Mouse (Mus musculus) intestine, embryonic 16.5 days (tissue): ENCODE results near the gene Mrrf. TPM values are rescaled to one million over a fixed set of nuclear protein-coding genes. Genes with fewer than 3 reads are reported as not detected.
"Not testable (repeated sequence)": the region's sequence is repeated elsewhere in the genome, so short reads cannot be mapped to it uniquely, and the experiment has no call there.

Experiments used
- ATAC-seq: fragments of 200-750 bp; cut with Nextera tagmentation; 2 replicates; pipeline ENCODE4 v1.8.0; 2017; ENCODE audit warnings: moderate TSS enrichment, moderate library complexity
- H3K27ac ChIP-seq: fragments of 300-500 bp; sonication (generic); 2 replicates; pipeline ENCODE4 v1.5.1; 2014; ENCODE audit warnings: mild to moderate bottlenecking, low read length
- H3K27me3 ChIP-seq: fragments of 300-500 bp; sonication (generic); replicated peaks from 2 replicates; pipeline ENCODE4 v1.6.1; 2014; ENCODE audit warnings: low read length, control low read depth, mixed read lengths; ENCODE audit not compliant: control insufficient read depth, insufficient read depth
- H3K36me3 ChIP-seq: fragments of 300-500 bp; sonication (generic); 2 replicates; pipeline ENCODE4 v1.6.1; 2014; ENCODE audit warnings: low read length, control low read depth; ENCODE audit not compliant: control insufficient read depth, insufficient read depth
- H3K4me1 ChIP-seq: fragments of 300-500 bp; sonication (generic); 2 replicates; pipeline ENCODE4 v1.6.1; 2014; ENCODE audit warnings: low read length, control low read depth, mixed read lengths; ENCODE audit not compliant: control insufficient read depth, insufficient read depth
- H3K4me2 ChIP-seq: fragments of 300-500 bp; sonication (generic); 2 replicates; pipeline ENCODE4 v1.6.1; 2014; ENCODE audit warnings: low read depth, low read length, control low read depth
- H3K4me3 ChIP-seq: fragments of 300-500 bp; sonication (generic); 2 replicates; pipeline ENCODE4 v1.5.1; 2014; ENCODE audit warnings: mild to moderate bottlenecking, low read length
- H3K9ac ChIP-seq: fragments of 300-500 bp; sonication (generic); 2 replicates; pipeline ENCODE4 v1.6.1; 2014; ENCODE audit warnings: low read depth, low read length
- H3K9me3 ChIP-seq: fragments of 300-500 bp; sonication (generic); 2 replicates; pipeline ENCODE4 v1.6.1; 2016; ENCODE audit warnings: low read length, control low read depth; ENCODE audit not compliant: control insufficient read depth
- WGBS: fragments of 180-500 bp; shearing (Covaris S2); extraction: QIAGEN DNeasy Blood & Tissue Kit; methylation state at CpG from one replicate; pipeline ENCODE4 v1.1.7; 2014; 5-methylcytosine and 5-hydroxymethylcytosine counted together
- polyA plus RNA-seq: library from polyadenylated mRNA; unstranded; fragments of >200 nt; fragmentation: Nextera tagmentation; extraction: Ambion mirVana; gene quantifications from 2 replicates; pipeline ENCODE4 v1.2.1, GENCODE M21; 2015

Gene Mrrf
- polyA plus RNA-seq, 1 experiment from 2014 or later: 32.3 TPM

GRCm38 (mm10) chr2:36126795-36127429 is 9.3 kb upstream of the Mrrf start:
- H3K4me1 ChIP-seq: no peaks in the 10 kb centered on the region
- H3K9me3 ChIP-seq: no peaks in the 10 kb centered on the region
- no peak for ATAC-seq
- no peak overlapping the region for H3K4me2 ChIP-seq
- peaks cover 7% of the 10 kb centered on the region for H3K36me3 ChIP-seq
- H3K9ac ChIP-seq: no peak overlapping the region
- WGBS: 88% methylated on average over 9 of the region's 9 CpGs
- no peak overlapping the region for H3K4me3 ChIP-seq
- no peak overlapping the region for H3K27ac ChIP-seq
- H3K27me3 ChIP-seq: no peaks in the 10 kb centered on the region

DNA sequence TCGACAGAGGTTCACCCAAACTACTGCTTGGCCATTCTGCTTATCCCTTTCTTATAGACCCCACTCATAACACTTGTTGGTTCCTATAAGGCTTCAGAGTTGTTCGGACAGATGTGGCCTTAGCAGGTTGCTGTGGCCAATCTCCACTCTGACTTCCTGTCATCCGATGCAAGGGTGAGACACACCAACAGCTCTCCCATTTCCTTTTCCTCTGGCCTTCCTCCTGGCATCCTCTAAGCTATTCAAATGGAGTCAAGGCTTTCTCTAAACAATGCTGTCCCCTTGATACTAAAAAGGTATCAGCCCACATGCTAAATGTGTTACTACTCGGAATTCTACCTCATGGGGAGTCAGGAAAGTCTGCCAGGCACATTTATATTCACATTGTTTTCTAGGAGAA is 8.2 kb upstream of the Mrrf start:
- peaks cover 8% of the 10 kb centered on the region for H3K36me3 ChIP-seq

DNA sequence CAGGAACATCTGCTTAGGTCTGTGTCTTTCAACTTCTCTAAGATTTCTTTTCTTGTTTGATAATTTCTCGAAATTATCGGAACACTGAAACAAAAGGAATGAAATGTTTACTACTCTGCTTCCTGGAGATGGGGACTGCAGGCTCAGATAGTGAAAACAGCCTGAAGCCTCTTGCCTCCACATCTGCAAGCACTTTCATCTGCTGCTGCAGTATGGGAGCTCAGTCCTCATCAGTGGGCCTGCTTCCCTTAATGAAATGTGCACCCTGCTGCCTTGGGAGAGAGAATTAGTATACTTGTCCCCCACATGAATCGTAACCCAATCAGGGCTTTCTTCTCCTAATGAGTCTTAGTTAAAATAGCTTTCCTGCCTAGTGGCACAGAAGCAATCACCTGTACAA is 7.1 kb upstream of the Mrrf start:
- ATAC-seq: no peak
- Histone ChIP-seq H3K36me3 (peaks cover 11% of the 10 kb centered on the region), H3K4me3 (no peak overlapping the region), H3K9ac (no peak overlapping the region), H3K27me3 (no peaks in the 10 kb centered on the region), H3K4me1 (no peaks in the 10 kb centered on the region), H3K27ac (no peak overlapping the region), H3K9me3 (no peaks in the 10 kb centered on the region), H3K4me2 (no peak overlapping the region)
- 77% methylated on average over 3 of the region's 3 CpGs for WGBS

More for the DNA sequence above, 8.2 kb upstream of the Mrrf start:
- Histone ChIP-seq H3K4me1 (no peaks in the 10 kb centered on the region), H3K4me3 (no peak overlapping the region), H3K27ac (no peak overlapping the region), H3K9ac (no peak overlapping the region), H3K27me3 (no peaks in the 10 kb centered on the region), H3K4me2 (no peak overlapping the region), H3K9me3 (no peaks in the 10 kb centered on the region)
- WGBS: 65% methylated on average over 4 of the region's 4 CpGs
- ATAC-seq: no peak

DNA sequence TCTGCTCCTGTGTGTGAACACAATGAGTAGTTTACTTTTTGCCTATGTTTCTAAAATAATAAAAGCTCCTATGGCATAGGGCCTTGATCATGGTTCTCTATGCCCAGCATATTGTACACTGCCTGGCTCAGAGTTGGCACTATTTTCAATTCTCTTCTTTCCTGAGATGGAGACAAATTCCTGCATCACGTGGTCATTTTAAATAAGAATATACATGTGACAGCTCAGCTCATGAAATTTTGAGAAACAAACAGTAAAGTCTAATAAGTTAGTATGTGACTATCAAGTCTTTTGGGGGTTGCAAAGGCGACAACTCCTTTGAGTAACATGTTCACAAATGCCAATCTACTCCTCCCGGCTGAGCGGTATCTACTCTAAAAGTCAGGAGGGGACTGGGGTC is 302 bp upstream of the Mrrf start:
- no peak for ATAC-seq
- H3K27ac ChIP-seq: peak overlapping the region; percentile 92
- H3K4me1 ChIP-seq: peaks cover 11% of the 10 kb centered on the region
- peaks cover 7% of the 10 kb centered on the region for H3K36me3 ChIP-seq
- WGBS: under 1% methylated on average over 4 of the region's 4 CpGs
- no peaks in the 10 kb centered on the region for H3K9me3 ChIP-seq
- H3K4me3 ChIP-seq: peak overlapping the region; percentile 88
- H3K4me2 ChIP-seq: peak overlapping the region; percentile 78
- H3K27me3 ChIP-seq: no peaks in the 10 kb centered on the region
- H3K9ac ChIP-seq: peak overlapping the region; percentile 91

GRCm38 (mm10) chr2:36139096-36139495 is 2.9 kb downstream of the Mrrf start:
- no peak overlapping the region for H3K4me2 ChIP-seq
- ATAC-seq: no peak
- H3K4me1 ChIP-seq: peaks cover 11% of the 10 kb centered on the region
- H3K4me3 ChIP-seq: no peak overlapping the region
- no peaks in the 10 kb centered on the region; the same call in 1 of the 2 replicates for H3K36me3 ChIP-seq
- peak overlapping the region; percentile 19; the same call in 1 of the 2 replicates for H3K27ac ChIP-seq
- H3K9me3 ChIP-seq: no peaks in the 10 kb centered on the region
- no peaks in the 10 kb centered on the region for H3K27me3 ChIP-seq
- 50% methylated on average over 2 of the region's 2 CpGs for WGBS
- H3K9ac ChIP-seq: no peak overlapping the region

- no peak for ATAC-seq
- no peaks in the 10 kb centered on the region for H3K4me1 ChIP-seq
- H3K4me2 ChIP-seq: no peak overlapping the region
- no peaks in the 10 kb centered on the region for H3K27me3 ChIP-seq
- H3K9me3 ChIP-seq: no peaks in the 10 kb centered on the region
- no peak overlapping the region for H3K27ac ChIP-seq
- no peak overlapping the region for H3K9ac ChIP-seq
- no peak overlapping the region for H3K4me3 ChIP-seq
- 0 out of 2 replicates have a peak, but pooled peaks cover 2% of the 10 kb centered on the region for H3K36me3 ChIP-seq
- WGBS: 68% methylated on average over 7 of the region's 7 CpGs
Measured at GRCm38 (mm10) chr2:36148876-36149365, 12.7 kb downstream of the Mrrf start.

DNA sequence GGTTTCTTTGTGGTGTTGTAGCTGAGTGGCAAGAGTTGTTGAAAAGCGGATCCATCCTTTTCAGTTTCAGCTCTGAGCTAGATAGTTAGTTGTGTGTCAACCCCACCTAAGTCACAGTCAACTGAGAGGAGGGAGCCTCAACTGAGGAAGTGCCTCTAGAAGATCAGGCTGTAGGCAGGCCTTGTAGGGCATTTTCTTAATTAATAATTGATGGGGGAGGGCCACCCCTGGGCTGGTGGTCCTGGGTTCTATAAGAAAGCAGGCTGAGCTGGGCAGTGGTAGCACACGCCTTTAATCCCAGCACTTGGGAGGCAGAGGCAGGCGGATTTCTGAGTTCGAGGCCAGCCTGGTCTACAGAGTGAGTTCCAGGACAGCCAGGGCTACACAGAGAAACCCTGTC is 16.2 kb downstream of the Mrrf start:
- not testable (repeated sequence) for H3K4me2 ChIP-seq, H3K9ac ChIP-seq, H3K27ac ChIP-seq, H3K4me3 ChIP-seq, H3K9me3 ChIP-seq, H3K4me1 ChIP-seq, H3K27me3 ChIP-seq, H3K36me3 ChIP-seq, ATAC-seq
- 94% methylated on average over 4 of the region's 4 CpGs for WGBS

DNA sequence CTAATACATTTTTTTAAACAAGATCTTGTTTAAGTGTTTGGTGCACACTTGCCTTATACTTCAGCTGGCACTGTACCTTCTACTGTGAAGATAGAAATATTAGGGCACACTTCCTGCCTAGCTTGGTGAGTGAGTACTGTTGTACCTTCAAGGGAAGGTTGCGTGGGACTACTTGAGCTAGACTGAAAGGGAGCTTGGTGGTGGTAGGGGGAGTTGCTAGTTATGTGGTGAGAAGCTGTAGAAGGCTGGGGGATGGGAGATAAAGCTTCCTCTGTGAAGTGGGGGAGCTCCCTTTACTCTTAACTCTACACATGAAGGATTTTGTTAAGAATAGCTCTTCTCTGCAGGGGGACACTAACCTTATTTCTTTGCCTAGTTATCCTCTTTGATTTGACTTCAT is 21.3 kb downstream of the Mrrf start:
- no peak overlapping the region for H3K4me2 ChIP-seq
- 91% methylated on average over 1 of the region's 1 CpGs for WGBS
- H3K36me3 ChIP-seq: peaks cover 8% of the 10 kb centered on the region; the same call in 1 of the 2 replicates
- H3K27ac ChIP-seq: no peak overlapping the region
- no peak overlapping the region for H3K4me3 ChIP-seq
- ATAC-seq: no peak
- H3K4me1 ChIP-seq: no peaks in the 10 kb centered on the region
- H3K27me3 ChIP-seq: no peaks in the 10 kb centered on the region
- no peaks in the 10 kb centered on the region for H3K9me3 ChIP-seq
- H3K9ac ChIP-seq: no peak overlapping the region

DNA sequence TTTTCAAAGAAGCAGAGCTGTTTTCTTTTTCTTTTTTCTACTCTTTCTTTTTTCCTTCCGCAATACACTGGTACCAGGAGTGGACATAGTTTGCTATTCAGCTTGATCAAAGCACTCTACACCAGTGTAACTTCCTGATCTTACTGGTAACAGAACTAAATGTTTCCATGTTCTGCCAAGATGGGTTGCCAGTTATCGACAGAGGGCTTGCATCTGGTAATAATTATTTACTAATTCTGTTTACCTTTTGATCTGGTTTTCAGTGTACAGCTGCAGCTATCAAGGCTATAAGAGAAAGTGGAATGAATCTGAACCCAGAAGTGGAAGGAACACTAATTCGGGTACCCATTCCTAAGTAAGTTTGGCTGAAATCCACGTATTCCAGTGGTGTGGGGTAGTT is 23.1 kb downstream of the Mrrf start:
- WGBS: 86% methylated on average over 4 of the region's 4 CpGs
- Histone ChIP-seq H3K27ac (no peak overlapping the region), H3K9me3 (no peaks in the 10 kb centered on the region), H3K27me3 (no peaks in the 10 kb centered on the region), H3K4me3 (no peak overlapping the region), H3K4me2 (no peak overlapping the region), H3K4me1 (no peaks in the 10 kb centered on the region), H3K36me3 (peaks cover 5% of the 10 kb centered on the region; the same call in 1 of the 2 replicates), H3K9ac (no peak overlapping the region)
- no peak for ATAC-seq
